In the genomic region with DNA sequence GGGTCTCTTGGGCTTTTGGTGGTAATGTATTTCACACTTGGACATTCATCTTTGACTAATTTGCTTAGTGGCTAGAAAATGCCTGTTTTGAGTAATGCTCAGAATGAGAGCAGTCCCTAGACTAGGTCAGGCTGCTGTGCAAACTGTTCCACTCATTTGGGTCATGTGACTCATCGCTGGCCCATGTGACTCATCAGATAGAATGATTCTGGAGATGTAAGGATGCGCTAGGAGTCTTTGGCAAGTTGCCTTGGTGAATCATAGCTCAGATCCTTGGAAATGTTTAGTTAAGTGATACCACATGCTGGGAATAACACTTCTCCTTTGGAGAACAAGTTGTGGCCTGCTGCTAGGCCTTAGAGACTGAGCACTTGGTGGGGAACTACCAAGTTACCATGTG, we compare ENCODE assay signal across 8 mouse cellular contexts.
DNase-seq lines count a peak whose midpoint lies in the region; ATAC-seq and TF ChIP-seq lines count a peak whose summit lies in the region.
"Had no signal": no experiment of that assay in that cellular context is flagged by ENCODE, and none has a peak within 500 bp of the region (broad histone marks: within the 10 kb centered on the region; RNA-seq: fewer than 3 reads in every experiment).

No protein-coding gene starts in this region.

- peak; percentile 74 for DNase-seq in 3134 (ENCODE audit: extremely low read depth, insufficient read length, low spot score)
- peak; percentile 100 for DNase-seq in 3T3-L1 (ENCODE audit: low read depth, low spot score)
- peak; percentile 41 to 59 for DNase-seq in left cerebral cortex, adult 2 months (ENCODE audit: extremely low spot score in 1 of 2, low spot score in 2 of 2)
- DNase-seq in kidney, postnatal 10 days = no peak
- no peak for DNase-seq in neural tube, embryonic 10.5 days (ENCODE audit: extremely low spot score, low spot score)
- DNase-seq: midbrain, embryonic 14.5 days had no signal

- peaks cover 5% of the 10 kb centered on the region; the same call in 1 of the 2 replicates for H3K4me1 ChIP-seq in embryonic facial prominence, embryonic 15.5 days
- H3K4me1 ChIP-seq in neural tube, embryonic 15.5 days = 0 out of 2 replicates have a peak, but pooled peaks cover 5% of the 10 kb centered on the region

- H3K4me2 ChIP-seq in embryonic facial prominence, embryonic 15.5 days (replicated peaks) = no peak overlapping the region
- H3K4me2 ChIP-seq in neural tube, embryonic 15.5 days = no peak overlapping the region

- intact Hi-C loops in left cerebral cortex, adult 2 months (cut with DNase I) = no loop called here

- H3K4me3 ChIP-seq in embryonic facial prominence, embryonic 15.5 days (replicated peaks) = no peak overlapping the region
- H3K4me3 ChIP-seq in left cerebral cortex, adult 2 months = no peak overlapping the region
- no peak overlapping the region for H3K4me3 ChIP-seq in neural tube, embryonic 15.5 days (replicated peaks)

- ATAC-seq in embryonic facial prominence, embryonic 15.5 days (ENCODE audit: insufficient number of reproducible peaks, low FRiP score, low TSS enrichment, low read depth) = peak; percentile 77
- no peak for ATAC-seq in neural tube, embryonic 15.5 days (ENCODE audit: low FRiP score)

- 0 out of 2 replicates have a peak overlapping the region, but pooled peaks have one; percentile 22 for H3K27ac ChIP-seq in embryonic facial prominence, embryonic 15.5 days (replicated peaks)
- no peak overlapping the region for H3K27ac ChIP-seq in left cerebral cortex, adult 2 months
- no peak overlapping the region for H3K27ac ChIP-seq in neural tube, embryonic 15.5 days (replicated peaks)

- no peaks in the 10 kb centered on the region for H3K36me3 ChIP-seq in embryonic facial prominence, embryonic 15.5 days
- H3K36me3 ChIP-seq in neural tube, embryonic 15.5 days = no peaks in the 10 kb centered on the region

- no peak for TF ChIP-seq CTCF in left cerebral cortex, adult 2 months (IDR thresholded peaks at IDR 0.05)

- H3K9me3 ChIP-seq in embryonic facial prominence, embryonic 15.5 days (replicated peaks) = no peaks in the 10 kb centered on the region
- H3K9me3 ChIP-seq in neural tube, embryonic 15.5 days (replicated peaks) = no peaks in the 10 kb centered on the region

- H3K27me3 ChIP-seq in embryonic facial prominence, embryonic 15.5 days = no peaks in the 10 kb centered on the region
- no peaks in the 10 kb centered on the region for H3K27me3 ChIP-seq in neural tube, embryonic 15.5 days (replicated peaks)

- no peak overlapping the region for H3K9ac ChIP-seq in embryonic facial prominence, embryonic 15.5 days
- no peak overlapping the region for H3K9ac ChIP-seq in neural tube, embryonic 15.5 days (replicated peaks)

- 47% methylated on average over 2 of the region's 2 CpGs for WGBS in embryonic facial prominence, embryonic 15.5 days
- 95% methylated on average over 2 of the region's 2 CpGs for WGBS in neural tube, embryonic 15.5 days

Comparison
In these comparisons a context has a peak if more than half of its experiments do, and no peak if none do; other contexts are left out.
1. DNase-seq: peak in 3134 (single experiment), 3T3-L1 (single experiment) and left cerebral cortex, adult 2 months (2 of 2); none in kidney, postnatal 10 days (single experiment) and neural tube, embryonic 10.5 days (single experiment).